Mouse (Mus musculus): ENCODE data around the gene Fah. TPM values are rescaled to one million over a fixed set of nuclear protein-coding genes. Genes with fewer than 3 reads are reported as not detected.

The Fah gene
- polyA plus RNA-seq, 1 experiment from 2014 or later = 15.0 TPM

- no peak for ATAC-seq (ENCODE audit: insufficient read depth, low FRiP score, low read depth)
- Histone ChIP-seq H3K9me3 (no peaks in the 10 kb centered on the region), H3K27me3 (replicated peaks) (no peaks in the 10 kb centered on the region), H3K4me3 (replicated peaks) (no peak overlapping the region), H3K4me2 (no peak overlapping the region), H3K36me3 (no peaks in the 10 kb centered on the region), H3K27ac (no peak overlapping the region), H3K9ac (no peak overlapping the region), H3K4me1 (peaks cover 2% of the 10 kb centered on the region; the same call in 1 of the 2 replicates)
- WGBS = 82% methylated on average over 3 of the region's 3 CpGs
Measured at GRCm38 (mm10) chr7:84591347-84591746, 15.2 kb downstream of the Fah start.

DNA sequence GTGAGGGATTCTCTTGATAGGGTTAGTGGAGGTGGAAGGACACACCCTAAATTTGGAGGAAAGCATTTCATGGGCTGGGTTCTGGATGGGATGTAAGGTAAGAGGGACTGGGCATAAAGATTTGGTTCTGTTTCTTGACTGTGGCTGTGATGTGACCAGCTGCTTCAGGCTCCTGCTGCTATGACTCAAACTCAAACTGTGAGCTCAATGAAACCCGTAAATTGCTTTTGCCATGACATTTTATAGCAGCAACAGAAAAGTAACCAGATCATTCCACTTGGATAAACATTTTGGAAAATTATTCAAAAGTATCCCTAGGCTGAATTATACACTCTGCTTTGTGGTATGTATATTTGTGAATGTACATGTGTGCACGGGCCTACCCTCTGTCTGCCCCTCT lies 15.9 kb downstream of the Fah start:
- Histone ChIP-seq H3K4me2 (no peak overlapping the region), H3K9ac (no peak overlapping the region), H3K4me3 (replicated peaks) (no peak overlapping the region), H3K27me3 (replicated peaks) (no peaks in the 10 kb centered on the region), H3K36me3 (no peaks in the 10 kb centered on the region), H3K4me1 (peaks cover 2% of the 10 kb centered on the region; the same call in 1 of the 2 replicates), H3K9me3 (no peaks in the 10 kb centered on the region), H3K27ac (no peak overlapping the region)
- ATAC-seq (ENCODE audit: insufficient read depth, low FRiP score, low read depth) = no peak
- 82% methylated on average over 2 of the region's 2 CpGs for WGBS

DNA sequence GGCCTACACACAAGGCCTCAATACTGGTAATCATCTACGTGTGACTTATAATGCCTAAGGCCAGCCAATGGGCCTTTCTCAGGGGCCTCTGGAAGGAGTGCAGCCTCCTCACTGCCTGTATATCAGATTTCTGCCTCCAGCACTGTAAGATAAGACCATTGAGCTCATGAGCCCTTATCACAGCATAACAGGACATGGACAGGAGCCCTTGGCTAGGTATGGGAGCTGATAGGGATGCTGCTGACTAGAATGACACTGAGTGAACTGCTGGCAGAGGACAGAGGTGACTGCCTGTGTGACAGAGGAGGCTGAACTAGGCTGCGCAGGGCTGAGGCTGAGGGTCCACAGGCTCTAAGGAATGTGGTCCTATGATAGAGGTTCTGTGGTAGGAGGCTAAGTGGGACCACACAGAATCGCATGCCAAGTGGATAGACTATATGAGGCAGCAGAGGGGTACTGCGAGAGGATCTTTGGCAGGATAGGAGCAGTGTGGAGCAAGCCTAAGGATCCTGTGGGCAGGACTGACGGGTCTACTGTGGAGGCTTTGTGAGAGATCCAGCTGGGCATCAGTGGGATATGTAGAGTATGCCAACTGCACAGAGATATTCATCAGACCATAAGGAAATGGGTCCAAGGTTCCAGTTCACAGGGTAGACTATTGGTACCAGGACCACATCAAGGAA lies 19.3 kb downstream of the Fah start:
- Histone ChIP-seq H3K9me3 (no peaks in the 10 kb centered on the region), H3K4me3 (replicated peaks) (no peak overlapping the region), H3K4me2 (no peak overlapping the region), H3K27ac (no peak overlapping the region), H3K27me3 (replicated peaks) (no peaks in the 10 kb centered on the region), H3K36me3 (no peaks in the 10 kb centered on the region), H3K4me1 (no peaks in the 10 kb centered on the region), H3K9ac (no peak overlapping the region)
- WGBS = 79% methylated on average over 5 of the region's 5 CpGs
- peak; percentile 90 for ATAC-seq (ENCODE audit: insufficient read depth, low FRiP score, low read depth)

- H3K4me1 ChIP-seq = no peaks in the 10 kb centered on the region
- no peak overlapping the region for H3K4me3 ChIP-seq (replicated peaks)
- ATAC-seq (ENCODE audit: insufficient read depth, low FRiP score, low read depth) = no peak
- H3K27ac ChIP-seq = no peak overlapping the region
- no peaks in the 10 kb centered on the region for H3K36me3 ChIP-seq
- no peaks in the 10 kb centered on the region for H3K27me3 ChIP-seq (replicated peaks)
- H3K9ac ChIP-seq = no peak overlapping the region
- 78% methylated on average over 3 of the region's 3 CpGs for whole genome bisulfite sequencing
- H3K4me2 ChIP-seq = no peak overlapping the region
- H3K9me3 ChIP-seq = no peaks in the 10 kb centered on the region
Measured at GRCm38 (mm10) chr7:84586360-84587100, 20.0 kb downstream of the Fah start.

GRCm38 (mm10) chr7:84585086-84585485 lies 21.4 kb downstream of the Fah start:
- Histone ChIP-seq H3K4me3 (replicated peaks) (no peak overlapping the region), H3K4me2 (no peak overlapping the region), H3K27ac (no peak overlapping the region), H3K27me3 (replicated peaks) (no peaks in the 10 kb centered on the region), H3K9me3 (no peaks in the 10 kb centered on the region), H3K9ac (no peak overlapping the region), H3K4me1 (no peaks in the 10 kb centered on the region), H3K36me3 (no peaks in the 10 kb centered on the region)
- WGBS = 88% methylated on average over 4 of the region's 4 CpGs
- no peak for ATAC-seq (ENCODE audit: insufficient read depth, low FRiP score, low read depth)

DNA sequence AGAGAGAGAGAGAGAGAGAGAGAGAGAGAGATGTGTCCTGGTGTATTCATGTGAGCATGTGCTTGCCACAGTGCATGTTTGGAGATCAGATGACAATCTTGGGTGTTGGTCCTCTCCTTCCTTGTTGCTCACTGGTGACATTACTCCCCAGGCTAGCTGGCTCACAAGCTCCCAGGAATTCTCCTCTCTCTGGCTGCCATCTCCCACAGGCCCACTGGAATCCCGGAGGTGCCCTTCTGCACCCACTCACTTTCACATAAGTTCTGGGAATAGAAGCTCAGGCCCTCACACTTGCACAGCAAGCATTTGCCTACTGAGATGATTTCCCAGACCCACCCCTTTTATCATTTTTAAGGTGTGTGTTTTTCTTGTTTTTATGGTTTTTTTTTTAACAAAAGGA lies 26.8 kb downstream of the Fah start:
- ATAC-seq (ENCODE audit: insufficient read depth, low FRiP score, low read depth) = no peak
- no peak overlapping the region for H3K4me3 ChIP-seq (replicated peaks)
- H3K4me1 ChIP-seq = no peaks in the 10 kb centered on the region
- H3K27ac ChIP-seq = no peak overlapping the region
- no peak overlapping the region for H3K9ac ChIP-seq
- no peaks in the 10 kb centered on the region for H3K9me3 ChIP-seq
- H3K36me3 ChIP-seq = no peaks in the 10 kb centered on the region
- no peak overlapping the region for H3K4me2 ChIP-seq
- 78% methylated on average over 1 of the region's 1 CpGs for WGBS
- H3K27me3 ChIP-seq (replicated peaks) = no peaks in the 10 kb centered on the region

GRCm38 (mm10) chr7:84578841-84579240 lies 27.7 kb downstream of the Fah start:
- 100% methylated on average over 1 of the region's 1 CpGs for WGBS
- no peak overlapping the region for H3K4me3 ChIP-seq (replicated peaks)
- H3K27ac ChIP-seq = no peak overlapping the region
- H3K36me3 ChIP-seq = no peaks in the 10 kb centered on the region
- H3K27me3 ChIP-seq (replicated peaks) = no peaks in the 10 kb centered on the region
- H3K9me3 ChIP-seq = no peaks in the 10 kb centered on the region
- H3K4me2 ChIP-seq = no peak overlapping the region
- no peak for ATAC-seq (ENCODE audit: insufficient read depth, low FRiP score, low read depth)
- H3K4me1 ChIP-seq = no peaks in the 10 kb centered on the region
- H3K9ac ChIP-seq = no peak overlapping the region

- Histone ChIP-seq H3K9ac (no peak overlapping the region), H3K27ac (no peak overlapping the region), H3K4me1 (no peaks in the 10 kb centered on the region), H3K9me3 (no peaks in the 10 kb centered on the region), H3K27me3 (replicated peaks) (no peaks in the 10 kb centered on the region), H3K4me2 (no peak overlapping the region), H3K36me3 (no peaks in the 10 kb centered on the region), H3K4me3 (replicated peaks) (no peak overlapping the region)
- no peak for ATAC-seq (ENCODE audit: insufficient read depth, low FRiP score, low read depth)
- WGBS = 84% methylated on average over 2 of the region's 2 CpGs
Measured at GRCm38 (mm10) chr7:84577034-84577433, 29.5 kb downstream of the Fah start.

DNA sequence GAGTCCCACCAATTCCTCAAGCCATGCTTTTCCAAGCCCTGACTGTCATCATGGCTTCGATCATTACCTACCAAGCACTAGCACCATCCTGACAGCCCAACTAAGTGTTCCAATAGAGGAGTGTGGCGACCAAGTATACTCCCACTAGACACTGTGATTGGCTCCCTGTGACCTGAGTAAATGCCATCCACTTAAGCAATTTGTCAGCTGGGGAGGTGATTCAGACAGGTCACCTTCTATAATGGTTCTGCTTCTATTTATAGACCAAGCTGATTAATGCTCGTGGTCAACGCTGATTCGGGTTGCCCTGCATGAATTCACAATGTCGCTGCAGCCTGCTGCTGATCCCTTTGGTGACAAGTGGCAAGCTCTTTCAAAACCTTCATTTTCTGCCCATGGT lies 40.3 kb downstream of the Fah start:
- H3K9me3 ChIP-seq = no peaks in the 10 kb centered on the region
- H3K9ac ChIP-seq = no peak overlapping the region
- H3K27me3 ChIP-seq (replicated peaks) = no peaks in the 10 kb centered on the region
- no peaks in the 10 kb centered on the region for H3K4me1 ChIP-seq
- H3K27ac ChIP-seq = no peak overlapping the region
- WGBS = 53% methylated on average over 6 of the region's 6 CpGs
- H3K36me3 ChIP-seq = no peaks in the 10 kb centered on the region
- H3K4me3 ChIP-seq (replicated peaks) = no peak overlapping the region
- no peak for ATAC-seq (ENCODE audit: insufficient read depth, low FRiP score, low read depth)
- no peak overlapping the region for H3K4me2 ChIP-seq

GRCm38 (mm10) chr7:84564236-84564635 lies 42.3 kb downstream of the Fah start:
- WGBS = 72% methylated on average over 3 of the region's 3 CpGs
- H3K9me3 ChIP-seq = no peaks in the 10 kb centered on the region

GRCm38 (mm10) chr7:84560500-84560899 lies 46.0 kb downstream of the Fah start:
- Histone ChIP-seq H3K36me3 (no peaks in the 10 kb centered on the region), H3K27ac (no peak overlapping the region), H3K27me3 (replicated peaks) (no peaks in the 10 kb centered on the region), H3K9ac (no peak overlapping the region), H3K4me2 (no peak overlapping the region), H3K9me3 (no peaks in the 10 kb centered on the region), H3K4me3 (replicated peaks) (no peak overlapping the region), H3K4me1 (no peaks in the 10 kb centered on the region)
- ATAC-seq (ENCODE audit: insufficient read depth, low FRiP score, low read depth) = no peak
- 89% methylated on average over 1 of the region's 1 CpGs for whole genome bisulfite sequencing

More at GRCm38 (mm10) chr7:84564236-84564635, 42.3 kb downstream of the Fah start:
- Histone ChIP-seq H3K4me3 (replicated peaks) (no peak overlapping the region), H3K36me3 (no peaks in the 10 kb centered on the region), H3K9ac (no peak overlapping the region), H3K4me2 (no peak overlapping the region), H3K27ac (no peak overlapping the region), H3K27me3 (replicated peaks) (no peaks in the 10 kb centered on the region), H3K4me1 (no peaks in the 10 kb centered on the region)
- ATAC-seq (ENCODE audit: insufficient read depth, low FRiP score, low read depth) = no peak

DNA sequence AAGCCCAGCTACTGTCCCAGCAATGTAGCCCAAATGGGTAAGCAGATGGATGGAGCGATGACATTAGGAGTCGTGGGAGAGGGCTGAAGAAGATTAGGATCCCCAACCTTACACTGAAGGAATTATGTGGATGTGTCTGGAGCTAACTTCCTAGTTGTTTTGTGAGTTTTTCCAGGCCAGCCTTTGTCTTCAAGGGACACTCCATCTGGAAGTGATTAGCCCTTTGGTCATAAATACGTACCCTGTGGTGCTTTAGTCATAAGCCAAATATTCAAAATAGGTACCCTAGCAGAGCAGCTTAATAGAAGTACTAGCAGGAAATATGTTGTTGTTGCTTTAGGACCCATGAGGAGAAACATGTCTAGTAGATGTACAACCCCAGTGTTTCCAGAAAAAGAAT lies 49.2 kb downstream of the Fah start:
- no peaks in the 10 kb centered on the region for H3K36me3 ChIP-seq
- H3K4me3 ChIP-seq (replicated peaks) = no peak overlapping the region
- WGBS = 80% methylated on average over 3 of the region's 3 CpGs
- no peak overlapping the region for H3K27ac ChIP-seq
- H3K9ac ChIP-seq = no peak overlapping the region
- ATAC-seq (ENCODE audit: insufficient read depth, low FRiP score, low read depth) = no peak
- H3K9me3 ChIP-seq = no peaks in the 10 kb centered on the region
- no peak overlapping the region for H3K4me2 ChIP-seq
- no peaks in the 10 kb centered on the region for H3K27me3 ChIP-seq (replicated peaks)
- H3K4me1 ChIP-seq = no peaks in the 10 kb centered on the region
